Mouse (Mus musculus): Measurements from ENCODE around the gene Vmn1r236.

The Vmn1r236 gene

DNA sequence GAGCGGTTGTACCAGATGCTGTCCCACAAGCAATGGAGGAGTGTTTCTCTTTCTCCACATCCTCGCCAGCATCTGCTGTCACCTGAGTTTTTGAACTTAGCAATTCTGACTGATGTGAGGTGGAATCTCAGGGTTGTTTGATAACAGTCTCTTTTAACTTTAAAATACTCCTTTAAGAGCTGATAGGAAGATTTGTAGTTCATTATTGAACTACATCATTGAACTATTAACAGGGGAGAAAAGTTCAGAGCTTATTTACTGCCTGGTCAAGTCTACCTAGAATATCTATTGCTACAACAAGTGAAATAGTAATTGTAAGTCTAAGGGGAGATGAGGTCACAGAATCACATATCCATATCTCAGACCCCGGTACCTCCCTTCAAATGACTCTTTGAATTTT is at the start of gene Vmn1r236:
Gene Vmn1r236 (plus strand): TSS at position 301 of the 400 bp plus-strand sequence.
- in situ Hi-C loops (cut with MboI; ENCODE audit: low sequenced_read_pairs) = no loop called here

DNA sequence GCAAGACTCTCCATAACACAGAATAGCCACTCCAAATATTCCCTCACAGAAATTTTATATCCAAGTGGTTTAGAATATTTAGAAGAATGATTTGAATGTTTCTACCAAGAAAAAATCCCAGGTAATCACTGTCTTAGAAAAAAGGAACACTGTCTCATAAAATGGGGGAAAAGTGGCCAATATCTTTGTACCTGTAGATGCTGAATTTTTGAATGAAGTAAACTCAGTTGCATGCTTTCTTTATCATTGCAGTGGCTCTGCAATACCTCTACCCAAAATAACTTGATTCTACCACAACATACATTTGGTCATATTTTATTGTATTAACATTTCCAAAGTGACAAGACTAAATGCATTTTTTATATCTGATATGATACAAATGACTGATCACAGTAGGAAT is 26.6 kb upstream of the Vmn1r236 start, which contains the start of gene Vmn1r235:
Gene Vmn1r235 (plus strand): TSS at position 301 of the 400 bp plus-strand sequence.
- in situ Hi-C loops (cut with MboI; ENCODE audit: low sequenced_read_pairs) = no loop called here

DNA sequence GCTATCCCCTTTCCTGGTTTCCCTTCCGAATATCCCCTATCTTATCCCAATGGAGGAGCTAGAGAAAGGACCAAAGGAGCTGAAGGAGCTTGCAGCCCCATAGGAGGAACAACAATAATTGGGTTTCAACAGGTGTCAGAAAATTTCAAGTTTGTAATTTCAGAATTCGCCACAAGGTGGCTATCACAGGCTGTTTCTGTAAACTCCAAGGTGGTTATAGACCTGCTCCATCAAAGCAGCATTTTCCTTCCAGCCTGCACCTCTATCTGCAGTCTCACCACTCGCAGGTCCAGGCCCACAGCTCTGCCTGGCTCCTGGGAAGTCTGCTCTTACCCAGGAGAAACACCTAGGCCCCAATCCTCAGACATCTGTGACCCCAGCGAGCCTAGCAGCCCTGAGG is 10.6 kb upstream of the Vmn1r236 start:
- in situ Hi-C loops (cut with MboI; ENCODE audit: low sequenced_read_pairs) = no loop called here

DNA sequence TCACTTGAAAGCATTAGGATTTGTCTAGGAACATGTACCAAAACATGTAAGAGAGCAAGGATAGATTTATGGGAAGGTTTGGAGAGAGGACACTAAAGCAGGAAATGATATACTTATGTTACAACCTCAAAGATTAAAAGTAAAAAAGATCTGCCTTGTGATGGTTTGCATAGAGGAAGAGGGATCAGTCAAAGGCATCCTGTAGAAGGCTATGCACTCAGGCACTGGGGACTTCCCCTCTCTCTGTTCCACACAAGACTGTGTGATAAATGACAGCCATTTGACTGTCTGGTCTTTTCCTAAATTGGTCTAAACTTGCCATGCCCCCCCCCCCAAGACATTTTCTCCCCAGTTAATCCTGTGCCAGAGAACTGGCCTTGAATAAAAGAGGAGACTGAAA is 1.7 kb downstream of the Vmn1r236 start:
- in situ Hi-C loops (cut with MboI; ENCODE audit: low sequenced_read_pairs) = no loop called here

DNA sequence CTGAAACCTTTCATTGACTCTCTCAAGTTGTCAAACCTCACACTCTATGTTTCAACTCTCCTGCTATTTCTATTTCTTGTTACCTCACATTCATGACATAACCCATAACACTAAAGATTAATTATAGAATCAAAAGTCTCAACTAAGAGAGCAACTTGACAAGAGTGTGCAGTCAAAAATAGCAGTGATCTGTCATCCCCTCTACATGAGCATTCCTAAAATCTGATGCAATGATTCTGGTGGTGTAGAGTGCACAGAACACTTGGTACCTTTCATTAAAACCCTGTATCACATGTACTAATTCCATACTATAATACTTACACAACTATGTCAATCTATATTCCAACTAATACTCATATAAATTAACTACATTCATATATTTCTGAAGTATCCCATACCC is 7.0 kb downstream of the Vmn1r236 start:
- in situ Hi-C loops (cut with MboI; ENCODE audit: low sequenced_read_pairs) = no loop called here

DNA sequence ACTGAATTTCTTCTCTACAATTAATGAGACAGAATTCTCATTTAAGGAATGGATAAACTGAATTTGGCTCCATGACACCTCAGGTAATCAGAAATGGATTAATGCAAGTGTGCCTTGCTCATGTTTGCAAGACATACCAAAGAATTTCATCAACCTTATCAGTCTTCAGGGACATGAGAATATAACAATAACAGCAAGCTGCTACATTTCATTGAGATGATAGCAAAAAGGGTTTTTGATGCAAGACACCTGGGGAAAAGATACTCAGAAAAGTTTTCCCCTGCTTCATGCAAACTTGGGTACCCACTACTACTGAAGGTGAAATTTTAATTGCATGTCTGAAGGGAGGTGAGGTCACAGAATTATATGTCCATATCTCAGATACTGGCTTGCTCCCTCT is 28.8 kb downstream of the Vmn1r236 start, which contains the start of gene Vmn1r237:
Gene Vmn1r237 (plus strand): TSS at position 301 of the 400 bp plus-strand sequence.
- in situ Hi-C loops (cut with MboI; ENCODE audit: low sequenced_read_pairs) = no loop called here

All from CH12F3 (cell line).